Mouse (Mus musculus): ENCODE results near the gene Mavs. TPM values are rescaled to one million over a fixed set of nuclear protein-coding genes. Genes with fewer than 3 reads are reported as not detected.

Gene Mavs
- total RNA-seq, 2 experiments from 2014 or later: 12.3 to 33.1 TPM

DNA sequence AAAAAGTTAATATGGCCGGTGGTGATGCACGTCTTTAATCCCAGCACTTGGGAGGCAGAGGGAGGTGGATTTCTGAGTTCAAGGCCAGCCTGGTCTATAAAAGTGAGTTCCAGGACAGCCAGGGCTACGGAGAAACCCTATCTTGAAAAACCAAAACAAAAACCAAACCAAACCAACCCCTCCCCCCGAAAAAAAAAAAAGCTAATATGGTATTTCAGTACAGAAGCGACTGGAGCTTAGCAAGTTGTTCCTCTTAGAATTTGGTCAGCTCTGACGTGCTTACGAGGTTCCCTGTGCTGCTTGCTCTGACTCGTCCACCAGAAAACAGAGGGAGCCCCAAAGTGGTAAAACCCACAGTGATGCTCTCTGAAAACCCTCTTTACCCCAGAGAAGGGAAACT, 24.8 kb downstream of the Mavs start:
- ATAC-seq (replicated peaks; ENCODE audit: low FRiP score, poor library complexity, severe bottlenecking): no peak

DNA sequence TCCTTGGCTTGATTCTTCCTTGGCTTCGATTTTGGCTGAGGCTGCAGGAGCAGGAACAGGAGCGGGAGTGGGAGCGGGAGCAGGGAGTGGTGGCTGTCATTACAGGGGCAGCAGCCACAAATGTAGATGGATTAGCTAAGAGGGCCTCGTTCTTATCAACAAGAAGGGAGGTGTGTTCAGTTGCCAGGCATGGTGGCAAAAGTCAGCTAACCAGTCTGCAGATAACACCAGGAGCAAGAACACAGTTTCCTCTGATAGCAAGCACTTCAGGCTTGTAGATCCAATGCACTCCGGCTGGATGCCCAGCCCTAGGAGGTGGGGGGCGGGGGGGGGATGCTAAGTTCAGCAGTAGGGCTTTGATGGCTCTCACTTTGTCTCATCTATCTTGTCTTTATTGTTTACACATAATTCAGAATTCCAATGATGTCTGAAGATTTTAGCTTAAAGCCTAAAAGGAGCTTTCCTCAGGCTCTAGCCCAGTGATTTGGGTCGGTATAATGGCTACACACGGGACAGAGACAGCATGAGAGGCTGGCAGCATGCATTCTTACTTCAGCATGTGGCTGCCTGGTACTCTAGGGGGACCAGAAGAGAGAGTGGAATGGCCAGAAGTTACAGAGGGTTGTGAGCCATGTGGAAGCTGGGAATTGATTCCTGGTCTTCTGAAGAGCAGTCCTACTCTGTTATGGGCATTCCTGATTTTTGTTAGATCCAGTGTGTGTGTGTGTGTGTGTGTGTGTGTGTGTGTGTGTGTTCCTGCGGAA, 26.9 kb downstream of the Mavs start:
- peak; percentile 56 for ATAC-seq (replicated peaks; ENCODE audit: low FRiP score, poor library complexity, severe bottlenecking)

DNA sequence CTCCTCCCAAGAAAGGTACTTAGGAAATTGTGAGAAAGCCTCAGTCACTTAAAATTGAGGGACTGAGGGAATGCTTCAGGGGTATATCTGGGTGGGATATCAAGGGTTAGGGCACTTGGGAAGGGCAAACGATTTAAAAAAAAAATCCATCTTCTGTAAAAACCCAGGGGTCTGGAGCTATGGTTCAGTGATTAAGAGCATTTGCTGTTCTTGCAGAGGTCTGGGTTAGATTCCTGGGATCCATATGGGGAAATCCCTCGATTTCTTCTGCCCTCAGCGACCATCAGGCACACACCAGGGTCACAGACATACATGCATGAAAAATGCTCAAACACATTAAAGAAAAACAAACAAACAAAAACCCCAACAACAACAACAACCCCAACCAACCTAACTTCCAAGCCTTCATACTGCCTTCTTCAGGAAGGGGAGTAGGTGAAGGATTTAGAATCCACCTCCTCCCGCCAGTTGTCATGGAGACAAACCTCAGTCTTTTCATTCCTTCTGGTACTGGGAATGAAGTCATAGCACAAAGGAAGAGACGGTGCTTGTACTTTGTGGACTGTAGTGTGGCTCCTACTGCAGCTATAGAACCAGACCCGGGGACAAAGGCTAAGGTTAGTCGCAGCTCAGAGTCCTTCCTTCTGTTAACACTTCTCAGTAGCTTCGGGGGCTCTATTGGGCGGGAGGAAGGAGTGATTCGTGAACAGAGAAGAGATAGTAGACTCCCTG, 27.8 kb downstream of the Mavs start:
- peak; percentile 40 for ATAC-seq (replicated peaks; ENCODE audit: low FRiP score, poor library complexity, severe bottlenecking)

DNA sequence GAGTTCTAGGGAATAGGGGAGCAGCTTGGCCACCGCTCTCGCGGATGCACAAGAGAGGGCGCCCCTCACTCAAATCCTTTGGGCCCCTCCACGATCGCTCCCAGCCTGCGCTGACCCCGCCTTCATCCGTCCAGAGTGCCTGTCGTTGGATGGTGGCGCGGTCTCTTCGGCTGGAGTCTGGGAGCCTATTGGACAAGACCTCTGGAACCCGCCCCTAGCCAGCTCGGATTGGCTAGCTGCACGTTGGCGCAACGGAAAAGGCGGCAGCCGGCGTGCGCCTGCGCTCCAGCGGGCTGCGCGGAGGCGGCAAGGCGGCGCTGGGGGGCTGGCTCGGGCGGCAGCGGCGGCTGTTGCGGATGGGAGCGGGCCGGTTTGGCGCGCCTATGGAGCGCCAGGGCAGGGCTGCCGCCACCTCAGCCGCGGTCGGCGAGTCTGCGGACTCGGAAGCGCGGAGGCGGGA, 28.4 kb downstream of the Mavs start, which contains the start of gene Pank2:
TSS of gene Pank2 (plus strand) at position 283 of the 460 bp plus-strand sequence.
- peak; percentile 94 for ATAC-seq (replicated peaks; ENCODE audit: low FRiP score, poor library complexity, severe bottlenecking)

DNA sequence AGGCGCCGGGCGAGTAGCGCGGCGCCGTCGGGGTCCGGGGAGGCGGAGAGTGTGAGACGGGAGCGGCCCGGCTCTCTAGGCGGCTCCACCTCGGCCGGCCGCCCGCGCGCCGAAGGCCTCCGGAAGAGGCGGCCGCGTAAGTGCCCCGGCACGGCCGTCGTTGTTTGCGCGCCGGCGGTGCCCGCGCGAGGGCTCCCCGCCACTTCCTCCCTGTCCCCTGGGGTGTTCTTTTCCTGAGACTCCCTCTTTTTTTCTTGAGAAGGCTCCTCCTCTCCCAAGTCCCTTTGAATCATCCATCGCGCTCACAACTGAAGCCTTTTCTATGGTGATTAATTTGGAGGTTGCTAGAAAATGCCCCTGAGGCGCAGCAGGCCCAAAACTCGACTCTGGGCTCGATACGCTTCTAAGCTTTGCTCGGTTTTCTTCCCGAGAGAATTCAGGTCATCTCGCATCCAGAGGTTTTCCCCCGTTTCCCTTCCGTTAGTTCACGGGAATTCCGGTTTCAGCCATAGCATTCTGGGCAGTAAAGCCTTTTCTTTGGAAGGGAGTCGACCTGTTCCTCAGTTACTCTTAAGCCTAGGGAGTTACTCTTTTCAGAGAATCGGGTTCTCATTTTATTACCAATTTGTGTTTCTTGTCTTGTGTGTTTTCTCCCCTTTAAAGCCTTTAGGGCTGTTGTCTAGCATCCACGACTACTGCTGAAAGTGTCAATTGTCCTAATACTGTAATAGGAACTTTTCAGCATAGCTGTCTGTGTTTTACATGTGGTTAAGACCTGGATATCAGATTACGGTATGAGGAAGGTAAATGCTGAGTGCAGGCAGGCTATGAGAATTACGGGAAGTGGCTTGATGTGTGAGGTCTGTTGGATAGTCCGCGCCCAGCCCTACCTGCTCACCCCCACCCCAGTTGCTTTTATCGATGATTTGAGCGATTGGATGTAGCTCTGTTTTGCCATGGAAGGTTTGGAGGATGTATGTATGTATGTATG, 29.1 kb downstream of the Mavs start:
- ATAC-seq (replicated peaks; ENCODE audit: low FRiP score, poor library complexity, severe bottlenecking): 0 out of 2 replicates have a peak, but pooled peaks have one; percentile 26

DNA sequence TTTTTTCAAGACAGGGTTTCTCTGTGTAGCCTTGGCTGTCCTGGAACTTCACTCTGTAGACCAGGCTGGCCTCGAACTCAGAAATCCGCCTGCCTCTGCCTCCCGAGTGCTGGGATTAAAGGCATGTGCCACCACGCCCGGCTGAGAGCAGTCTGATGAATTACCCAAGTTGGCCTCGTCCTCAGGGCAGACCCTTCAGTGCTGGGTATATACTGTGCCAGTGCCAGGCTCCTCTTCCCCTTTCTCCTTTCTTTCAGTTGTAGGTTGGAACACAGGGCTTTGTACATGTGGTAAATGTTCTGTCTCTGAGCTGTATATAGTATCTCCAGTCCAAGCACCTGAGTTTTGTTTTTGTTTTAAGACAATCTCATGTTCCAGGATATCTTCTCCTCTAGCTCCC, 30.2 kb downstream of the Mavs start:
- ATAC-seq (replicated peaks; ENCODE audit: low FRiP score, poor library complexity, severe bottlenecking): no peak

DNA sequence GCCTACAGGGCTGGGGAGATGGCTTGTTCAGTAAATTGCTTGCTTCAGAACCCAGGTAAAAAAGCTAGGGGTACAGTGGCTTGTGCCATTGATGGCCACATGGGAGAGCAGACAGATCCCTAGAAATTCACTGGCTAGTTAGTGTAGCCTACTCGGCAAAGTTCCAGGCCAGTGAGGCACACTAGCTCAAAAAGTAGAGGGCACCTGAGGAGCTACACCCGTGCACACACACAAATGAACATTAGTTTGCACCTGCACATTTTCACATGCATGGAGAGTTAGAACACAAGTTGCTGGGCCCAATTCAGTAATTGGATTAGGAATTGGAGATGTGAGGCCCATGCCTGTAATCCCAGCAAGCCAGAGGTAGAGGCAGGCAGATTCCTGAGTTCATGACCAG, 31.2 kb downstream of the Mavs start:
- no peak for ATAC-seq (replicated peaks; ENCODE audit: low FRiP score, poor library complexity, severe bottlenecking)

DNA sequence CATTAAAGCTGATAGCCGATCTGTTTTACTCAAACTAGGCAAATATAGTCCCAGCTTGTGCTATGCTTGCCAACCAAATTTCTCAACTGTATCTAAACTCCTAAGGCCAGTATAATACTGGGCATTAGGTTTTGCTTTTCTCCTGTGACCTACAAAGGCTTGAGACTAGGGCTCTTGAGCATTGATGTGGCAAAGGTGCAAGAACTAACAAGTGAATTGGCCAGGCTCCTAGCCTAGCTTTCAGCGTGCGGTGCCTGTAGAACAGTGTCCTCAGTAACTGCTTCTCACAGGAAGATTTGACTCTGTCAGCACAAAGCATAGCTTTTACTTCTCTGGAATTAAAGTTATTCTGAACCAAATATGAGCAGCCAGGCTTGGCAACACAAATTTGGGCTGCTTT, 41.6 kb downstream of the Mavs start:
- no peak for ATAC-seq (replicated peaks; ENCODE audit: low FRiP score, poor library complexity, severe bottlenecking)

DNA sequence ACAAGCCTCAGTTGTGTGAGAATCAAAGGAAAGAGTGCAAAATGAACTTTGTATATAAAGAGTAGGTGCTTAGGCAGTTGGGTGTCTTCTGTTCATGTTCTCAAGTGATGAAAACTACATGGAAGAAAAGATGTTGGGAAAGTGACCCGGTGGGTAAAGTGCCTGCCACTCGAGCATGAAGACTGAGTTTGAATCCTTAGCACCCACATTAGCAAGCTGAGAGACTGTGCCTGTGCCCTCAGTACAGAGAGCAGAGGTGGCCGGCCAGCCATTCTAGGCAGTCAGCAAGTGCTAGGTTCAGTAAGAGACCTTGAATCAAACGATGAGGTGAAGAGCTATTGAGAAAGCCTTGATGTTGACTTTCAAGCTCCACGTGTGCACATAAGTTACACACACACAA, 42.9 kb downstream of the Mavs start:
- ATAC-seq (replicated peaks; ENCODE audit: low FRiP score, poor library complexity, severe bottlenecking): no peak

DNA sequence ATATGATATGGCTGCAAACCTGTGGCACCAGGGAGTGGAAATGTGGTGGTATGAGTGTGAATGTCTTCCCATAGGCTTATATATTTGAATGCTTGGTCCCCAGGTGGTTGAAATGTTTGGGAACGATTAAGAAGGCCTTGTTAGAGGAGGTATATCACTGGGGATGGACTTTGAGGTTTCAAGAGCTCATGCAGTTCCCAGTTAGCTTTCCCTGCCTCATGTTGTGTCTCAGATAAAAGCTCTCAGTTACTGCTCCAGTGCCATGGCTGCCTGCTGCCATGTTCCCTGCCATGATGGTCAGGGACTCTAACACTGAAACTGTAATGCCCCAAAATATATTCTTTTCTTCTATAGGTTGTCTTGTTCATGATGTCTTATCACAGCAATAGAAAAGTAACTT, 47.7 kb downstream of the Mavs start:
- no peak for ATAC-seq (replicated peaks; ENCODE audit: low FRiP score, poor library complexity, severe bottlenecking)

DNA sequence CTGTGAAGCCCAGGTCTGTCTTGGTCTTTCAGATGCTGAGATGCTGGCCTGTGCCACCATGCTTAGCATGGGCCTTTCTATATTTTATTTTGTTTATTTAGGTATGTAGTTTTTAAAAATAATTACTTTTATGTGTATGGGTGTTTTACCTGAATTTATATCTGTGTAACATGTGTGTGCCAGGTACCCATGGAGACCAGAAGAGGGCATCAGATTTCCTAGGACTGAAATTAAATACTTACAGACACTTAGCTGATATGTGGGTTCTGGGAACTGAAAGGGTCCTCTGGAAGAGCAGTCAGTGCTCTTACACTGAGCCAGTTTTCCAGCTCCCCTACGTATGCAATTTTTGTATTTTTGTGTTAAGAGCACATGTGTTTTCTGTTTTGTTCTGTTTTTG, 52.4 kb downstream of the Mavs start:
- no peak for ATAC-seq (replicated peaks; ENCODE audit: low FRiP score, poor library complexity, severe bottlenecking)

DNA sequence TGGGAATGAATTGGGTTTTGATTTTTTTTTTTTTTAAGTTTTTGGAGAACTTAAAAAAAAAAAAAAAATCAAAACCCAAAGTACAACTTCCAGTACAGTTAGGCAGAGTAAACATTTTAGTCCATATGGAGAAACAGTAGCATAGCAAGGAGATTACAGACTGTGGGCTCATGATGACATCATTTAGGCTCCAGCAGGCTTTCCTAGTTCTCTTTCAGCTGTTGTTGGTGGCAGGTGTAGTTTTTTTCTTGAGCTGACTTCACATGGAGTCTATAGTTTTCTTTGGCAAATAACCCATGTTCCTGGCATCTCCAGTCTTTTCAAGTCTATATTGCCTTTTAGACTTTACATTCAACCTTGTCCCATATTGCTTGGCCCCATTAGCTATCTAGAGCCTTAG, 56.8 kb downstream of the Mavs start:
- ATAC-seq (replicated peaks; ENCODE audit: low FRiP score, poor library complexity, severe bottlenecking): no peak

DNA sequence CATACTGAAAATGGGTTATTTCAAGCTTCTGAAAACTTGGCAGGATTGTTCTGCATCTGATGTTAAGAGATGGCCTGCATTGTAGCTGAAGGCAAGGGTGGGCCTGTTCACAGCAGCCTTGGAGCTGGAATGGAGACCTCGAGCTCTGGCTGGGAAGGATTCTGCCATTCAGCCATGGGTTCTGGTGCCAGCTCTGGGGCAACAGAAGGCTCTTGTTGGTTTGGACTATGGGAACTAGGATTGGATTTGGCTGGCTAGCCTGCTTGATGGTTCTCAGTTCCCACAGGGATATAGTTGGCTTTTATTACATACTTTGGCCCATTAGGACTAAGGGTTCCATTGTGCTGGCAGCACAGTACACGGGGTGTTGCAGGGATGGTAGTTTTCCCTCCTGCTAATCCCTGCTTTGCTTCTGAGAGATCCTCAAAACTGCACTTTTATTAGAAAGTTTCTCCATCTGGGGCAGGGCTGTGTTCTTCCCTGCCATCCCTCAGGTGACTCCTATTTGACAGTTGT, 62.9 kb downstream of the Mavs start:
- no peak for ATAC-seq (replicated peaks; ENCODE audit: low FRiP score, poor library complexity, severe bottlenecking)

Other genes with a start within 250 kb of the Mavs start
- gene Gfra4, start 191.0 kb upstream of the Mavs start, total RNA-seq (2015; ENCODE audit: low replicate concordance): 1.3 and 9.7 TPM in 2 replicates
- gene Gfra4, start 191.0 kb upstream of the Mavs start, total RNA-seq (2017; ENCODE audit: low replicate concordance): not detected in 2 replicates
- 15.5 and 36.4 TPM in 2 replicates for gene Adam33, start 170.2 kb upstream of the Mavs start, total RNA-seq (2015; ENCODE audit: low replicate concordance)
- gene Adam33, start 170.2 kb upstream of the Mavs start, total RNA-seq (2017; ENCODE audit: low replicate concordance): 10.0 and 11.3 TPM in 2 replicates
- 6.8 and 8.8 TPM in 2 replicates for gene Siglec1, start 147.3 kb upstream of the Mavs start, total RNA-seq (2015; ENCODE audit: low replicate concordance)
- 1.8 and 2.6 TPM in 2 replicates for gene Siglec1, start 147.3 kb upstream of the Mavs start, total RNA-seq (2017; ENCODE audit: low replicate concordance)
- gene Hspa12b, start 106.8 kb upstream of the Mavs start, total RNA-seq (2015; ENCODE audit: low replicate concordance): not detected in 2 replicates
- gene Hspa12b, start 106.8 kb upstream of the Mavs start, total RNA-seq (2017; ENCODE audit: low replicate concordance): not detected in 2 replicates
- gene Gm11037, start 100.6 kb upstream of the Mavs start, total RNA-seq (2015; ENCODE audit: low replicate concordance): not detected in 2 replicates
- gene Gm11037, start 100.6 kb upstream of the Mavs start, total RNA-seq (2017; ENCODE audit: low replicate concordance): not detected in 2 replicates
- 124 and 160 TPM in 2 replicates for gene 1700037H04Rik, start 74.0 kb upstream of the Mavs start, total RNA-seq (2015; ENCODE audit: low replicate concordance)
- gene 1700037H04Rik, start 74.0 kb upstream of the Mavs start, total RNA-seq (2017; ENCODE audit: low replicate concordance): 58.5 and 68.4 TPM in 2 replicates
- 8.3 and 8.8 TPM in 2 replicates for gene Cenpb, start 54.0 kb upstream of the Mavs start, total RNA-seq (2015; ENCODE audit: low replicate concordance)
- 12.5 and 15.1 TPM in 2 replicates for gene Cenpb, start 54.0 kb upstream of the Mavs start, total RNA-seq (2017; ENCODE audit: low replicate concordance)
- 345 and 367 TPM in 2 replicates for gene Cdc25b, start 47.1 kb upstream of the Mavs start, total RNA-seq (2015; ENCODE audit: low replicate concordance)
- gene Cdc25b, start 47.1 kb upstream of the Mavs start, total RNA-seq (2017; ENCODE audit: low replicate concordance): 664 and 783 TPM in 2 replicates
- 4.6 and 4.7 TPM in 2 replicates for gene Spef1, start 46.8 kb upstream of the Mavs start, total RNA-seq (2015; ENCODE audit: low replicate concordance)
- gene Spef1, start 46.8 kb upstream of the Mavs start, total RNA-seq (2017; ENCODE audit: low replicate concordance): 4.1 and 6.4 TPM in 2 replicates
- gene Ap5s1, start 27.0 kb upstream of the Mavs start, total RNA-seq (2015; ENCODE audit: low replicate concordance): 10.8 and 11.3 TPM in 2 replicates
- 10.9 and 11.4 TPM in 2 replicates for gene Ap5s1, start 27.0 kb upstream of the Mavs start, total RNA-seq (2017; ENCODE audit: low replicate concordance)
- gene Pank2, start 28.4 kb downstream of the Mavs start, total RNA-seq (2015; ENCODE audit: low replicate concordance): 40.0 and 69.2 TPM in 2 replicates
- 37.8 and 65.5 TPM in 2 replicates for gene Pank2, start 28.4 kb downstream of the Mavs start, total RNA-seq (2017; ENCODE audit: low replicate concordance)
- gene Rnf24, start 118.8 kb downstream of the Mavs start, total RNA-seq (2015; ENCODE audit: low replicate concordance): 1.1 and 2.9 TPM in 2 replicates
- gene Rnf24, start 118.8 kb downstream of the Mavs start, total RNA-seq (2017; ENCODE audit: low replicate concordance): 0.77 and 6.4 TPM in 2 replicates